Mouse (Mus musculus) cerebellum, adult 9-10 months (tissue): ENCODE data around the gene Gm4779.
"Not testable (repeated sequence)": the region's sequence is repeated elsewhere in the genome, so short reads cannot be mapped to it uniquely, and the experiment has no call there.

Experiments used
- DNase-seq: peaks from one replicate; pipeline ENCODE4 v3.0.0; 2022

Gene Gm4779

DNA sequence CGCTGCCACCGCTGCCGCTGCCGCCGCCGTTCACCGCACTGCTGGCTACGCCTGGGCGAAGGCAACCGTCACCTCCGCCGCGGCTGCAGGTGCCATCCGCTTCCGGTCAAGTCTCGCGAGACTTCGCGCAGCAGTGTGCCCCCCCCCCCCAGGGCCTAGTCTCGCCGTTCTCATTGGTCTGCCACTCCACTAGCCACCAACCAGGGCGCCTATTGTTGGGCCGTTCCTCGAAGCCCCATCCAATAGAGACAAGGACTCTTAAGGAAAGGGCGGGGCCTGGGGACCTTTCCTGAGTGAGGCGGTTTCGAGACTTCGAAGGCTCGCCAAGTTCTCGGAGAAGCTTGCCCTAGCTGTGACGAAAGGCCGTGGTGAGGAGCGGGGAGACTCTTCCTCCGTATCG is at the start of gene Gm4779, which contains the start of gene 8030474K03Rik:
TSS of gene Gm4779 (minus strand) at position 82 of the 400 bp plus-strand sequence.
TSS of gene 8030474K03Rik (plus strand) at position 315 of the 400 bp plus-strand sequence.
- no peak for DNase-seq

DNA sequence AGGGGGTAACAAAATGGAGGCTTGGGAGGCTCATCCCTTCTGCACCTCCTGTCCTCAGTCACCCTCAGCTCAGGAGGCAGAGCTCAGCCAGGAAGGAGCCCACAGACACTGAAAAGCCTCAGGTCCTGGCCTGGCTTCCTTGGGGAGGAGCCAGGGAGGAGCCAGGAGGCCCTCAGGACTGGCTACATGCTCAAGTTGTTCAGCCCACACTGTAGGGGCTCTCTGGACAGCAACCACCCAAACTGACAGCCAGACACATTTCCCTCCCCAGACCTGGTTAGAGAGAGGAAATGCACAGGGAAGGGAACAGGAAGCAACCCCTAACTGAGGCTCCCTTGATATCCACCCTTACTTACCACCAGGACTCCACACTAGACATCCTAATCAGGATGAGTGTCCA is 25.8 kb upstream of the Gm4779 start:
- DNase-seq: not testable (repeated sequence)

DNA sequence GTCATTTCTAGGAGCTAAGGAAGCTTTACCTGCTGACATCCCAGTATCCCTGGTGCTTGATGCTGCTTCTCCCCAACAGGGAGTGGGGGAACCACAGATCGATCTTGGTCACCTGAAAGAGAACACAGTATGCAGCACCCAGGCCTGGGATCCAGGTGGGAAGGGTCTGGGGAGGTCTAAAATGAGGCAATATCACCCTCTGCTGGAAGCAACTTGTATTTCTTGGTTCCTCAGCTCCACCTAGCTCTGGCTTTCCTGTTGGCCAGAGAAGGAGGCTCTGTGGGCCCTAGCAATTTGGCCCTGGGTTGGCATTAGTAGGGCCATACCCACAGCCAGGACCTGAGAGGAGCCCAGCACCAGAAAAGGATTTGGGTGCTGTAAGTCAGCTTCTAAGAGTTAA is 24.9 kb upstream of the Gm4779 start:
- no peak for DNase-seq

DNA sequence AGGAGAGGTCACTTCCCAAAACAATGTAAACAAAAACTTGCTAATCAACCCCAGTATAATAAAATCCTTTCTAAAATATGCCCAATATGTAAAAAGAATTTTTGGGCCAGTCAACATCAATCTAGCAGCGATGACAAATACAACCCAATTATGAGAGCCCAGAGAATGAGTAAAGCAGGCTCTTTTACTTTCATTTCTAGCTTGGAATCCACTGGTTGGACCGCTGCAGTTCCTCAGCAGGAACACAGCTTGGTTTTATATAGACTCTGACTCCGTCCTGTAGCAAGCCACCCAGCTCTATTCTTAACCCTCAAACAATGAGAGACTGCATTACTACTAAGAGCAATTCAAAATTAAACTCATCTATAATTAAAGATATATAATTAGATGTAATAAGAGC is 17.5 kb upstream of the Gm4779 start:
- DNase-seq: no peak

DNA sequence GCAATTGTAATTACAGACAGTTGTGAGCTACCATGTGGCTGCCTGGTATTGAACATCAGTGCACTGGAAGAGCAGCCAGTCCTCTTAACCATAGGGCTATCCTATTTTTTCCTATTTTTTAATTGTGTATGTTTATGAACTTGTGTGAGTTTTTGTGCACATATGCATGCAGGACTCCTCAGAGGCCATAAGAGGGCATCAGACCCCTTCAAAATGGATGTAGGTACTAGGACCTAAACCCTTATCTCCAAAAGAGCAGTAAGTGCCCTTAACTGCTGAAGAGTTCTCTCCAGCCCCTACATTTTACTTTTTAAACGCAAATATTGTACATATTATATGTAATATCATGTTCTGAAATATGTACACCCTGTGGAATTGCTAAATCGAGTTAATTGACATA is 11.3 kb upstream of the Gm4779 start:
- peak; percentile 62 for DNase-seq

DNA sequence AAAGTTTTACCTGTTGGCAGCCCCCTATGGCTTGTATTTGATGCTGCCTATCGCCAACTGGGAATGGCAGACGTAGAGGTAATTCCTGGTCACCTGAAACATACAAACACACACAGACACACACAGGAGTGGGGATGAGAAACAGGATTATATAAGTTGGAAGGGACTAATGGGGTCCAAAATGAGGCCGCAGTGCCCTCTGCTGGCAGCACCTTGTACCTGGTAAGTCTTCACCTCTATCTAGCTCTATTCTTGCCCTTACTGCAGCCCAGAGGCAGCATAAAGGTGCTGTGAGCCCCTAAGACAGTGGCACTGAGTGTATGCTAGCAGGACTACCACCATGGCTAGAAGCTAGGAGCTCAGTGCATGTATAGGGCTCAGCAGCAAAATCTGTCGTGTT is 2.7 kb downstream of the Gm4779 start:
- peak; percentile 83 for DNase-seq

DNA sequence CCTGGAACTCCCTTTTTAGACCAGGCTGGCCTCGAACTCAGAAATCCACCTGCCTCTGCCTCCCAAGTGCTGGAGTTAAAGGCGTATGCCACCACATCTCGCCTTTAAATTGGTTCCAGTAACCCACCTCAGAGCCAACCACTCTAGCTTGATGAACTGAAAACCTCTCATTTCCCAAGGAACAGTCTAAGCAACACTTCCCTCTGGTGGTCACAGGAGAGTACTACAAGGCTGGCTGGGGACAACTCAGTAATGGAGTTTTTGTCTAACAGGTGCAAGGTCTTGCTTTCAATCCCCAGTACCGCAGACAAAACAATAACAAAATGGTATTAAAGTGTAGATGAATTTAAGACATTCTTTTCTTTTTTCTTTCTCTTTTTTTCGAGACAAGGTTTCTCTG is 22.2 kb downstream of the Gm4779 start:
- peak; percentile 45 for DNase-seq

DNA sequence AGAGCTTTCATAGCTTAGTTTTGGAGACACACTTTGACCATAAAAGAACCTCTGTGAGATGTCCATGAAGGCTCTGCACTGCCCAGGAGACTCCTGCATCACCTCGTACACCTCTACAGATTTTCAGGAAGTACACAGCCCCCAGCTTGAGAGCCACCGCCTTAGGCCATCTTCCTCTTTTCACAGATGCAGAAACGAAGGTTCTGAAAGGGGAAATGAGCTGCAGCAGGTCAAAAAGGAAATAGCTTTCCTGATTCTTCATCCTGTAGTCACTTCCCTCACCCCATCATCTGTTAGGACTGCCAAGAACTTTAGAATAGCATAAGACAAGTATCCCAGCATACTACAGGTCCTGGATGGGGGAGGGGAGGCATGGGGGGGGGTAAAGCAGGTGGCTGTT is 23.9 kb downstream of the Gm4779 start:
- no peak for DNase-seq

DNA sequence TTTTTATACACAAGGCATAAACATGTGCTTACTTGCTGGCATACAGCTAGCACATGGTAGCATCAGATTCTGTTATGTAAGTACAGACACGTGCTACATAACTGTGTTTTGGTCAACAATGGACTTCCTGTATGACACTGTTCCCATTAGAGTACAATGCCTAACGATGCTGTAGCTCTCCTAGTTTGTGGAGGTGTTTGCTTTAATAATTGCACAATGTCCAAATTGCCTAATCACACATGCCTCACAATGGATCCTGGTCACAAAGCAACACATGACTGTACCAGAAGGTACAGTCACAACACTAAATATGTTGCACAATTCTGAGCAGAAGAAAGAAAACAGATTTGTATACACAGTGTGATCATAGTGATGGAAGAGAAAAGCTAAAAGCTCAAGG is 24.7 kb downstream of the Gm4779 start:
- no peak for DNase-seq

DNA sequence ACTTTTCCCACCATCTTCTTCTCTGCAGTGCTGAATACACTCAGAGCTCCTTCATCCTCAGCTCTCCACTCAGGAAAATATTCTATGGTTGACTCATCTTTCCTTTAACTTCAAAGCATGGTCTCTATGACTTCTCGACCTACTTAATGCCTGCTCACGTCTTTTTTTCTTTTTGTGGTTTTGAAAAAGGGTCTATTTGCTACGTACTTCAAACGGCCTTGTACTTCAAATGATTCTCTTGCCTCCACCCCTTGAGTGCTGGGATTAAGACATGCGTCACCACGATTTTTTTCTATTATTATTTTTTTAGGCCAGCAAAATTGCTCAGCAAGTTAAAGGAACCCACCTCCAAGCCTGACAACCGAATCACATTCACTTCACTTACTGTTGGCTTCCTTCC is 26.9 kb downstream of the Gm4779 start:
- DNase-seq: no peak

DNA sequence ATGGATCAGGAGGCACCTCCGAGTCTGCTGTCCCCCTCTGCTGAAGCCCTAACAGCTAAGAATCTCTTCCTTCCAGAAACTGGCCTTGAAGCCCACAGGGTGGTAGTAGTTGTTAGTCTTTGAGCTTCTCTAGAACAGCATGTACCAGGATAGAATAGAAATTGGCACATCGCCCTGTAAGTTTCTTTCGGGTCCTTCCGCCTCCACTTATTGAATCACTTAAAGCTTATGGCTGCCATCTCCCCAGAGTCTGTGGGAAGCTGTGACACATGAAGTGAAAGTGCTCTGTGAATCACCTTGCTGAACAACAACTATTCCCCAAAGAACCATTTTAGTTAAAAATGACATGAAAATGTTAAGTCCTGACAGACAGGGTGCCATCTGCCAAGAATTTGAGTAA is 29.1 kb downstream of the Gm4779 start:
- no peak for DNase-seq

DNA sequence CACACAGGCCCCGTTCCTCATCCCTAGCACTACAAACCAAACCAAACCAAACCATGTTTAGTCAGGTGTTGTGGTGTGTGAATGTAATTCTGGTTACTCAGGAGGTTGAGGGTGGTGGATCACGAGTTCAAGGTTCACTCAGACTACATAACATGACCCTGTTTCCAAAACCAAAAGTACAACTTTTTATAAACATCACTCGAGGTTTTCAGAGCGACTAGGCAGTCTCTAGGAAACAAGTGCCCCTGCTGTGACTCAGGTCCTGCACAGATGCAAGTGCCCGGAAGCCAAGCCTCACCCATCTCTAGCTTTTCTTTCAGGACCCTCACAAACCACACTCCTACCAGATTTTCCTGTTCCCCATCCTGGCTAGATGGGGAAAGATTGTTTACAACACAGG is 29.6 kb downstream of the Gm4779 start:
- DNase-seq: no peak

DNA sequence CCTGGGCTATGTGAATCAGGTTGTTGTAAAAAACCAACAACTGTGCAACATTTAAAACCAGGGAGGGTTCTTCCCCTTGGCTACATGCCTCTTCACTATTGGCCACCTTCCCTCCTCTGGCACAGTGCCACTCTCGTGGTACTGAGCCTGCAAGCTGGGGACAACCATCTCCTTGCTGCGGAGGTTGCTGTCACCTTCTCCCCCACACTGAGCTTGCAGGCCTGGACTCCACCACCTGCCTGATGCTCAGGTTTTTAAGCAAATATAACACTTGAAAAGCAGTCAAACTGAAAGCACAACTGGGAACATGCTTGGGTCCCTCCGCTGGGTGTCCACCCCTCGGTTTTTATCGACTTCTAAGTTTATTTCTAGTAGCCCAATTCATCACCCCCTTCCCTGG is 39.7 kb downstream of the Gm4779 start:
- DNase-seq: no peak

DNA sequence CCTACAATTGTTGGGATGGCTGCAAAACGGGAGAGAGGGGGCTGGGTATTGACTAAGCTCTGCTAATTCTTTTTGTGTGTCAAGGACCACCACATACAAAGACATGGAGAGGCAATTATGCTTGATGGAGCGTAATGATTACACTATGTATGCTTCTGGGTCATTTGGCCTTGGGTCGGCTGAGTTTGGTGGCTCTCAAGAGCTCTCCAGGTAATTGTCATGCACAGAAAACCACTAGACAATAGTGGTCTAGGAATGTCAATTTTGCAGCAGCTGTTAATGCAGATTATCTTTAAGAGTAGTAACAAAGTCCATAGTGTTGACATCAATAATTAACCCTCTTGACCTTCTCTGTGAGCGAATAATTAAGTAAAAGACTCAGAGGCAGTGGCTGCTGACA is 44.1 kb downstream of the Gm4779 start:
- DNase-seq: no peak

DNA sequence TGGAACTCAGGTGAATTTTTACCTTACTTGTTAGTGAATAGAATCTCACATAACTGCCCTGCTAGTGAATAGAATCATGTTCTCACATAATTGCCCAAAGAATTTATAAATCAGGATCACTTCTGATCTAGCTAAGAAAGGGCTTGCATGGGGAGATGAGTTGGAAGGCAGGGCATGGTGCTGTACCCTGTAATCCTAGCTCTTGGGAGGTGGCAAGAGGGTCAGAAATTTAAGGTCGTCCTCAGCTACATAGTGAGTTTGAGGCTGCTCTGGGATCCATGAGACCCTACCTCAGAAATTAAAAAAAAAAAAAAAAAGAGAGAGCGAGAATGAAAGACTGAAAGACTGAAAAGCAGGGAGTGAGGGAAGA is 53.2 kb downstream of the Gm4779 start:
- no peak for DNase-seq

DNA sequence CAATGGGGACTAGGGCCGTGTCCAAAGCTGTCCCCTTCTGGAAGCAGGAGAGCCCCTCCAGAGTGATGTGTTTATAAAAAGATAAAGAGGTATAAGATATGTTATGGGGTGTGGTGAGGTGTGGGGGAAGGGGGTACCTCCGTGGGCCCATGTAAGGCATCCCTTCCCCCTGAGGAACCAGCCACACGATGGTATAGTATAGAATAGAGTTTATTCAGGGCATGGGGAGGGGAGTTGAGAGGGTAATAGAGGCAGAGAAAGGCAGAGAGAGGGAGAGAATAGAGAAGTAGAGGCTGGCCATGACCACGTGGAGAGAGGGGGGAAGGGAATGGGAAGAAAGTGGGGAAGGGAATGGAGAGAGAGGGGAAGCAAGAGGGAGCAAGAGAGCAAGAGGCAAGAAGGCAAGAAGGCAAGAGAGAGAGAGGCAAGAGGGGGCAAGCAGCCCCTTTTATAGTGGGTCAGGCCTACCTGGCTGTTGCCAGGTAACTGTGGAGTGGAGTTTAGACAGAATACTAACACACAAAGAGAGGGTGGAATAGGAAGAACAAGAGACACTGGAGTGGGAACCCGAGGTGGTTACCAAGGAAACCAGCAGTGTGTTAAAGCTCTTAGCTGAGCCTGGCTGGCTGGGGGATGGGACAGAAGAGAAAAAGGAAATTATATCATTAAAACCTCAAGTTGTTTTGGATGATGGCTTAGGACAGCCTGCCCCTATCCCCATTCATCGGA is 53.7 kb downstream of the Gm4779 start:
- no peak for DNase-seq
